Mouse (Mus musculus): Measurements from ENCODE around the gene Zbtb17.

- TF ChIP-seq TAL1 (IDR thresholded peaks at IDR 0.05; ENCODE audit: low read length), result no peak
- no peak for TF ChIP-seq GATA1 (IDR thresholded peaks at IDR 0.05; ENCODE audit: low read length)
These were observed 11.1 kb downstream of the Zbtb17 start for GRCm38 (mm10) chr4:141455526-141455925.
